In the genomic region with DNA sequence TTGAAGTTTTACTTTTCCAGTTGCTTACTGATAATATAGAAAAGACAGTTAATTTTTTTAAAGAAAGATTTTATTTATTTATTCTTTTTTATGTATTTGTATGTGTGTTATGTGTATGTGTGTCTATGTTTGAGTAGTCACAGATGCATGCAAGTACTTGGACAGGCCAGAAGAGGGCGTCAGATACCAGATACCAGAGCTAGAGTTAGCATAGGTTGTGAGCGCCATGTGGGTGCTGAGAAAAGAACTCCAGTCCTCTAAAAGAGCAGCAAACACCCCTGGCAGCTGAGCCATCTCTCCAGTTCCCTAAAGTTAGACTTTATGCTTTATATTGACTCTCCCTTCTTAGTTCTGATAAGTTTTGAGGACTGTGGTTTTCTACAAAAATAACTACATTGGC, we compare ENCODE assay signal across 20 mouse cellular contexts. TPM values are rescaled to one million over a fixed set of nuclear protein-coding genes. Genes with fewer than 3 reads are reported as not detected.
"Had no signal": no experiment of that assay in that cellular context is flagged by ENCODE, and none has a peak within 500 bp of the region (broad histone marks: within the 10 kb centered on the region; RNA-seq: fewer than 3 reads in every experiment).

No protein-coding gene starts in this region.

- H3K4me1 ChIP-seq: kidney, embryonic 15.5 days; limb, embryonic 13.5 days; liver, embryonic 13.5 days; megakaryocyte, embryonic 14.5 days; midbrain, embryonic 10.5 days had no signal

- ATAC-seq: midbrain, embryonic 13.5 days; midbrain, embryonic 16.5 days had no signal

- H3K9ac ChIP-seq: kidney, embryonic 15.5 days; limb, embryonic 13.5 days; liver, embryonic 13.5 days; lung, embryonic 14.5 days; midbrain, embryonic 13.5 days had no signal

- H3K4me3 ChIP-seq: kidney, embryonic 15.5 days; limb, embryonic 13.5 days; liver, embryonic 13.5 days; megakaryocyte, embryonic 14.5 days; midbrain, embryonic 10.5 days; midbrain, embryonic 13.5 days; myocyte had no signal

- H3K27ac ChIP-seq: kidney, embryonic 15.5 days; limb, embryonic 13.5 days; liver, embryonic 13.5 days; midbrain, embryonic 10.5 days; midbrain, embryonic 13.5 days had no signal

- H3K27me3 ChIP-seq: kidney, embryonic 15.5 days had no signal

- H3K4me2 ChIP-seq: kidney, embryonic 15.5 days; limb, embryonic 13.5 days; liver, embryonic 13.5 days; lung, embryonic 14.5 days; midbrain, embryonic 13.5 days had no signal

- H3K9me3 ChIP-seq: kidney, embryonic 15.5 days; limb, embryonic 13.5 days; liver, embryonic 13.5 days; megakaryocyte, embryonic 14.5 days; midbrain, embryonic 10.5 days; midbrain, embryonic 13.5 days had no signal

- DNase-seq: kidney, adult 8-10 months; kidney, postnatal 10 days; kidney, postnatal 36 days; left cerebral cortex, postnatal 4 days; liver; liver, embryonic 13.5 days; lung, embryonic 14.5 days; lung, postnatal 10 days; lung, postnatal 36 days; thymus, adult 18-20 months; thymus, postnatal 36 days had no signal

- H3K36me3 ChIP-seq: kidney, embryonic 15.5 days; limb, embryonic 13.5 days; liver, embryonic 13.5 days; midbrain, embryonic 10.5 days; midbrain, embryonic 13.5 days had no signal

RNA-seq across cellular contexts. Expression of a gene that starts 30.4 kb away (rescaled TPM):
- total RNA-seq: monocyte, adult 5-6 weeks had no signal
- polyA plus RNA-seq: liver, embryonic 13.5 days; liver, embryonic 16.5 days had no signal
